Mouse (Mus musculus) hindbrain, embryonic 13.5 days (tissue): ENCODE results near the gene Fbxl20. TPM values are rescaled to one million over a fixed set of nuclear protein-coding genes. Genes with fewer than 3 reads are reported as not detected.

Experiments
- ATAC-seq: fragments of 200-750 bp; cut with Nextera tagmentation; 2 replicates; pipeline ENCODE4 v1.8.0; 2017; ENCODE audit warnings: moderate TSS enrichment; ENCODE audit not compliant: low FRiP score
- H3K27ac ChIP-seq: fragments of 300-500 bp; sonication (generic); 2 replicates; pipeline ENCODE4 v1.5.1; 2015; ENCODE audit warnings: inconsistent platforms, mild to moderate bottlenecking, moderate library complexity
- H3K27me3 ChIP-seq: fragments of 300-500 bp; sonication (generic); 2 replicates; pipeline ENCODE4 v1.6.1; 2015; ENCODE audit warnings: mild to moderate bottlenecking, inconsistent platforms
- H3K36me3 ChIP-seq: fragments of 300-500 bp; sonication (generic); 2 replicates; pipeline ENCODE4 v1.6.1; 2015; ENCODE audit warnings: mild to moderate bottlenecking, inconsistent platforms
- H3K4me1 ChIP-seq: fragments of 300-500 bp; sonication (generic); replicated peaks from 2 replicates; pipeline ENCODE4 v1.6.1; 2015; ENCODE audit warnings: inconsistent platforms
- H3K4me2 ChIP-seq: fragments of 300-500 bp; sonication (generic); 2 replicates; pipeline ENCODE4 v1.6.1; 2015; ENCODE audit warnings: inconsistent platforms, mild to moderate bottlenecking, moderate library complexity
- H3K4me3 ChIP-seq: fragments of 300-500 bp; sonication (generic); 2 replicates; pipeline ENCODE4 v1.5.1; 2015; ENCODE audit warnings: mild to moderate bottlenecking, inconsistent platforms
- H3K9ac ChIP-seq: fragments of 300-500 bp; sonication (generic); 2 replicates; pipeline ENCODE4 v1.6.1; 2015; ENCODE audit warnings: mild to moderate bottlenecking, inconsistent platforms
- H3K9me3 ChIP-seq: fragments of 300-500 bp; sonication (generic); 2 replicates; pipeline ENCODE4 v1.6.1; 2016; ENCODE audit warnings: inconsistent platforms
- WGBS: fragments of 180-500 bp; shearing (Covaris S2); methylation state at CpG from one replicate; pipeline ENCODE4 v1.1.7; 2015; 5-methylcytosine and 5-hydroxymethylcytosine counted together
- polyA plus RNA-seq: library from polyadenylated mRNA; unstranded; fragments of >200 nt; fragmentation: Nextera tagmentation; extraction: Ambion mirVana; gene quantifications from 2 replicates; pipeline ENCODE4 v1.2.1, GENCODE M21; 2015

Fbxl20 gene
- polyA plus RNA-seq, 1 experiment from 2014 or later, result 26.2 TPM

DNA sequence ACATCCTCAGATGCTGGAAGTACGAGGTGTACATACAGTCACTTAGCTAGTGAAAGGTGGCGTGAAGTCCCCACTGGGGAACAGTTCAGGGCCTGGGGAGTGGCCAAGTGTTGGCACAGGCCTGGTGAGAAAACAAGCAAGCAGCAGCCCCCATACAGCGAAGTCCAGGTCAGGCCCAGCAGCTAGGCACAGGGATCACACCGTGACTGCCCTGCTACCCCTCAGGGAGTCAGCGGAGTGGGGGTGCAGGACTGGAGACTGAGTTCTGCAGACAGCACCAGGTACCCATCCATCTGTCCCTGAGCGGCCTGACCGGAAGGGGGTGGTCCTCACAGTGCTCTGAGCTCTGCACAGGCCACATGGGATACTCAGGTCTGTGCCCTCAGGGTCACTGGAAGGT lies 67.5 kb downstream of the Fbxl20 start:
- no peaks in the 10 kb centered on the region for H3K9me3 ChIP-seq
- H3K4me1 ChIP-seq, result no peaks in the 10 kb centered on the region
- H3K4me3 ChIP-seq, result no peak overlapping the region
- no peak for ATAC-seq
- WGBS, result 90% methylated on average over 7 of the region's 7 CpGs
- H3K36me3 ChIP-seq, result peaks cover 49% of the 10 kb centered on the region
- no peak overlapping the region for H3K4me2 ChIP-seq
- H3K27me3 ChIP-seq, result no peaks in the 10 kb centered on the region
- H3K9ac ChIP-seq, result no peak overlapping the region
- no peak overlapping the region for H3K27ac ChIP-seq

DNA sequence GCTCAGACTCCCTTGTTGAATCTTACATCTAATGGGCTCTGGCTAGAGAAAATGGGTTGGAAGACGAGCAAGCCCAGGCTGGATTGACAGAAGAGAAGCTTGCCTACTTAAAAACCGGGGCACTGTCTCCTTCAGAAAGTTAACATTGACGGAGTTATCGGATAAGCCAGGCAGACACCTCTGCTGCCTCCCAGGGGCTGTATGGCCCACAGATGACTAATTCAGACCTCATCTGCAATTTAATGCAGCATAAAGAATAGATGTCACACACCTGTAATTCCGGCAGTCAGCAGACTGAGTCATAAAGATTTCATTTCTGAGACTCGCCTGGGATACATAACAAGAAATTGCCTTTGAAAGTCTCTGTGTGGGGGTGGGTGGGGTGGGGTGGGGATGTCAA lies 69.8 kb downstream of the Fbxl20 start:
- no peaks in the 10 kb centered on the region for H3K9me3 ChIP-seq
- no peak overlapping the region for H3K27ac ChIP-seq
- WGBS, result 80% methylated on average over 6 of the region's 6 CpGs
- H3K4me2 ChIP-seq, result no peak overlapping the region
- no peak overlapping the region for H3K9ac ChIP-seq
- H3K27me3 ChIP-seq, result 0 out of 2 replicates have a peak, but pooled peaks cover 3% of the 10 kb centered on the region
- H3K36me3 ChIP-seq, result peaks cover 31% of the 10 kb centered on the region
- H3K4me3 ChIP-seq, result no peak overlapping the region
- no peak for ATAC-seq
- H3K4me1 ChIP-seq, result 0 out of 2 replicates have a peak, but pooled peaks cover 2% of the 10 kb centered on the region

DNA sequence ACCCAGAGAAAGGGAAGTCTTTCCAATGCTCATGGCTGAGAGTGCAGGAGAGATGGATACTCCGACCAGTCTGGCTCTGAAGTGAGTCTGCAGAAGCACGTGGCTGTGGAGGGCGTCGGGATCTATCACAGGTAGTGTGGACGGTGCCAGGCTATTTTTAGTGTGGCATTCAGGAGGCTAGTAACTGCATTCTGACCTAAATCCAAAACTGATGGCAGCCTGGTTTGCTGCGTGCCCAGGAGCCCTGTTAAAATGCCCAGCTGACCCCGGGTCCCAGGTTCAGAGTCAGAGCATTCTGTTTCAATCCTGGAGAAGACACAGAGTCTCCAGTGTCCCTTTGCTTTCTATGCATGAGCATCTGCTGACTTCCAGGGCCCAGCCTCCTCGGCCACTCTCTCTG lies 73.1 kb downstream of the Fbxl20 start:
- Histone ChIP-seq H3K9ac (no peak overlapping the region; the same call in 1 of the 2 replicates), H3K9me3 (no peaks in the 10 kb centered on the region), H3K4me2 (no peak overlapping the region), H3K4me1 (peaks cover 8% of the 10 kb centered on the region), H3K36me3 (peaks cover 9% of the 10 kb centered on the region), H3K27ac (no peak overlapping the region), H3K4me3 (no peak overlapping the region), H3K27me3 (peaks cover 7% of the 10 kb centered on the region; the same call in 1 of the 2 replicates)
- no peak for ATAC-seq
- 89% methylated on average over 8 of the region's 8 CpGs for WGBS

DNA sequence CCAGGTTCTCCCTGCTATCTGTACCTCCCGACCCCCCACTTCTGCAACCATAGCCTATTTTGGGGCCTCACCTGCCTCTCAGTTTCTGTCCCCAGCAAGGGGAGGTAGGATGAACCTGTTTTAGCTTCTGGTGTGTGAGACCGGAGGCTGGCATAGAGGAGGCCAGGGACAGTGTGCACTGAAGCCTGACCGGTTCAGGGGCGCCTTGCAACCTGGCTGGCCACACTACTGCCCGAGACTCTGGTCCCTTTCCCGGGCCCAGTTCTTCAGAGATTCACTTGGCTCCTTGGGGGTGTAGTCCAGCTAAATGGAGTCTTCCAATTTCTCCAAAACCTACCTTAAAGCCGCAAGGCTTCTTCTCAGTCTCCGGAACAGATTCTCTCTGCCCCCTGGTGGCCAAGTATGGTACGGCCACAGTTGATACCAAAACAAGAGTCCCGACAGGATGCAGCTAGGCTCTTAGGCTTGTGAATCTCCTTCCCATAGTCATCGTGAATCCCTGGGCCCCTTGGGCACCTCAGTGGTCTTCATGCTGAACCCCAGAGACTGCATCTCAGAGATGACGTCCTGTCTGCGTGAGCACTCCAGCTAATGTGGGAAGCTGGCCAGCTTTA lies 74.9 kb downstream of the Fbxl20 start:
- Histone ChIP-seq H3K36me3 (no peaks in the 10 kb centered on the region), H3K9me3 (no peaks in the 10 kb centered on the region), H3K4me1 (peaks cover 8% of the 10 kb centered on the region), H3K4me3 (no peak overlapping the region), H3K9ac (no peak overlapping the region), H3K4me2 (no peak overlapping the region), H3K27ac (no peak overlapping the region), H3K27me3 (peaks cover 7% of the 10 kb centered on the region; the same call in 1 of the 2 replicates)
- peak; percentile 59; the same call in 1 of the 2 replicates for ATAC-seq
- 17% methylated on average over 13 of the region's 13 CpGs for WGBS

DNA sequence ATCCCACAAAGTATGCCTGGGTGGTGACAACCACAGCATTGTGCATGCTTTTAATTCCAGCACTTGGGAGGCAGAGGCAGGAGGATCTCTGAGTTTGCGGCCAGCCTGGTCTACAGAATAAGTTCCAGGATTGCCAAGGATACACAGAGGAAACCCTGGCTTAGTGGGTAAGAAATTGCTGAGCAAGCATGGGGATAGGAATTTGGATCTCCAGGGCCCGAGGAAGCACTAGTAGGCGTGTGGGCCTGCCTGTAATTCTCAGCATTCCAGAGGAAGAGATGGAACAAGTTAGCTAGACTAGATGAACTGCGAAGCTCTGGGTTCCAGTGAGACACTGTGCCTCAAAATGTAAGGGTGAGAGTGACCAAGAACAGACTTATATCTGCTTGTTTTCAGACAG lies 76.8 kb downstream of the Fbxl20 start:
- Histone ChIP-seq H3K4me2 (no peak overlapping the region), H3K9ac (no peak overlapping the region), H3K27ac (no peak overlapping the region), H3K4me1 (peaks cover 8% of the 10 kb centered on the region), H3K4me3 (no peak overlapping the region), H3K27me3 (peaks cover 7% of the 10 kb centered on the region; the same call in 1 of the 2 replicates), H3K9me3 (no peaks in the 10 kb centered on the region), H3K36me3 (no peaks in the 10 kb centered on the region)
- ATAC-seq, result no peak
- 91% methylated on average over 4 of the region's 4 CpGs for WGBS

DNA sequence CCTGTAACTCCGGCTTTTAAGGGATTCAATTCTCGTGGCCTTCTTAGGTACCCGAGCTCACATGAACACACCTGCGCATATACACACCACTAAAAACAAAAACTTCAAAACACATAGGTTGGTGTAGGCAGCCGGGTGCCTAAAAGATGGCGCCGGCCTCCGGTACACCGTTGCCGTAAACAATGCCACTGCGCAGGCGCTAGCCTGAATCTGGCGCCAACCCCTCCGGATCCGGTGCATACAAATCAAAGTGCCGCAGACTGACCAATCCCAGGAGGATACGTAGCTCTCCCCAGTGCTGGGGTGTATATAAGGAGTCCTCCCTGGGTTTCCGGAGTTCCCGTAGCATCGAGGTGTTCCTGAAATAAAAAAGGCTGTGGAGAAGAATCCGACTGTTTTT lies 82.9 kb downstream of the Fbxl20 start:
- H3K27ac ChIP-seq, result no peak overlapping the region
- no peak overlapping the region for H3K4me3 ChIP-seq
- no peaks in the 10 kb centered on the region for H3K27me3 ChIP-seq
- H3K4me1 ChIP-seq, result no peaks in the 10 kb centered on the region
- H3K36me3 ChIP-seq, result no peaks in the 10 kb centered on the region
- no peak overlapping the region for H3K4me2 ChIP-seq
- ATAC-seq, result no peak
- H3K9ac ChIP-seq, result no peak overlapping the region
- WGBS, result 94% methylated on average over 21 of the region's 21 CpGs
- H3K9me3 ChIP-seq, result 0 out of 2 replicates have a peak, but pooled peaks cover 7% of the 10 kb centered on the region

DNA sequence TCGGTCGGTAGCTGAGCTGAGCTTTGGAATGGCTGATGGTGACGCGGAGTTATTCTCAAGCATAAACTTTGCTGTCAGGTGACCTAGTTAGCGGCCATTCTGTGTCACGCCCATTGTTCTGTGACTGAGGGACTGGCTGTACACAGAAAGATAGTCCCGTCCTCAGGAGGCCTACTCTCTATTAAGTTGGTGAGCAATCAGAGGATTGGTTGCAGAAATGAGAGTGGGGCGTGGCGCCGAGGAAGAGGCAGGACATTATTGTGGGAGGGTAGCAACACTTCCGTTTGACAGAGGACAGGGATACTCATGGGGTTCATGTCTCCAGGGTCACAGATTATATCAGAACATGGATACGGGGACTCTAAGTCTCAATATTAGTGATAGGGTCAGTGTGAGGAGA lies 84.0 kb downstream of the Fbxl20 start:
- Histone ChIP-seq H3K27ac (no peak overlapping the region), H3K9ac (no peak overlapping the region), H3K27me3 (no peaks in the 10 kb centered on the region), H3K4me3 (no peak overlapping the region), H3K4me1 (no peaks in the 10 kb centered on the region), H3K36me3 (no peaks in the 10 kb centered on the region), H3K9me3 (0 out of 2 replicates have a peak, but pooled peaks cover 7% of the 10 kb centered on the region), H3K4me2 (no peak overlapping the region)
- WGBS, result 94% methylated on average over 12 of the region's 12 CpGs
- no peak for ATAC-seq

DNA sequence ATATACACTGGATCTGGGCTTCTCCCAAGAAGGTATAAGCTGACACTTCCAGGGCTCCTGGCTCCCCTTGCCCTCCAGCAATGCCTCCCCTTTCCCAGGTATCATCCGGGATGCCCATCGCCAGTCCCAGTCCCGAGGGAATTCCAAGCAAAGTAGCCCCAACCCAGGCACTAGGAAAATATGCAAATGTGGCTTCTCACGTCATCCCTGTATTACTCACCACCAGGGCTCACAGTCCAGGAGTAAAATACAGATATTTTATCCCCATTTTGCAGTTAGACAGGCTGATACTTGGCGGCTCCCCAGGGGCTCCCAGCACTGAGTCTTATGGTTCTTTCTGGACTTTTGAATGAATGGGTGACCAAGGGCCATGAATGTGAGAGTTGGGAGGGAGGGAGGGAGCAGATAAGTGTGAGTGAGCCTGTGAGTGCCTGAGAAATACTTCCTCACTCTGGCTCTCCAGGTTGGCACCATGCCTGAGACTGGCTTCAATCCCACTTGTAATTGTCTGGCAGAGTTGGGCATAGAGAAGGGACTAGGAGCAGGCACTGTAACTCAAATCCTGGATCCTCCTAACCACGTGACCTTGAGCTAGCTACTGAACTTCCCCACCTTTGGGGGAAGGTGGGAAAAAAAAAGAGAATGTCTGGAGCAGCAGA lies 88.2 kb downstream of the Fbxl20 start:
- no peak overlapping the region for H3K4me3 ChIP-seq
- H3K9ac ChIP-seq, result no peak overlapping the region
- no peak for ATAC-seq
- H3K27ac ChIP-seq, result no peak overlapping the region
- H3K9me3 ChIP-seq, result 0 out of 2 replicates have a peak, but pooled peaks cover under 1% of the 10 kb centered on the region
- 0 out of 2 replicates have a peak, but pooled peaks cover 5% of the 10 kb centered on the region for H3K27me3 ChIP-seq
- WGBS, result 53% methylated on average over 6 of the region's 6 CpGs
- no peaks in the 10 kb centered on the region for H3K36me3 ChIP-seq
- H3K4me2 ChIP-seq, result no peak overlapping the region
- peaks cover 21% of the 10 kb centered on the region for H3K4me1 ChIP-seq

DNA sequence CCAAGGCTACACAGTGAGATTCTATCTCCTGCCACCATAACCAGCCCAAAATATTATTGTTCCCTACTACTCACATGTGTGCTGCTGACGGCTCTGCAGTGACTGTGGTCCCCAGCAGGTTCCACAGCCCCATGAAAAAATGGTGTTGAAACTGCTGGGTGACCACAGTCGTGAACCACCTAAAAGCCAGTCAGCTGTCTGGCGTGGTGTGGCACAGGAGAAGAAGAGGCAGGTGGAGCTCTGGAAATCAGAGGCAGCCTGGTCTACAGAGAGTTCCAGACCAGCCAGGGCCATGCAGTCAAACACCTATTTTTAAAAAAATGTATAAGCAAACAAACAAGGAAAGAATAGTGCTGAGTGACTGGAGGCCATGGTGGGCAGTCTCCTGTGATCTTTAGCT lies 88.8 kb downstream of the Fbxl20 start:
- peaks cover 21% of the 10 kb centered on the region for H3K4me1 ChIP-seq
- H3K27me3 ChIP-seq, result 0 out of 2 replicates have a peak, but pooled peaks cover 5% of the 10 kb centered on the region
- WGBS, result 78% methylated on average over 3 of the region's 3 CpGs
- H3K4me3 ChIP-seq, result no peak overlapping the region
- no peaks in the 10 kb centered on the region for H3K9me3 ChIP-seq
- no peaks in the 10 kb centered on the region for H3K36me3 ChIP-seq
- ATAC-seq, result no peak
- no peak overlapping the region for H3K9ac ChIP-seq
- no peak overlapping the region for H3K4me2 ChIP-seq
- no peak overlapping the region for H3K27ac ChIP-seq

DNA sequence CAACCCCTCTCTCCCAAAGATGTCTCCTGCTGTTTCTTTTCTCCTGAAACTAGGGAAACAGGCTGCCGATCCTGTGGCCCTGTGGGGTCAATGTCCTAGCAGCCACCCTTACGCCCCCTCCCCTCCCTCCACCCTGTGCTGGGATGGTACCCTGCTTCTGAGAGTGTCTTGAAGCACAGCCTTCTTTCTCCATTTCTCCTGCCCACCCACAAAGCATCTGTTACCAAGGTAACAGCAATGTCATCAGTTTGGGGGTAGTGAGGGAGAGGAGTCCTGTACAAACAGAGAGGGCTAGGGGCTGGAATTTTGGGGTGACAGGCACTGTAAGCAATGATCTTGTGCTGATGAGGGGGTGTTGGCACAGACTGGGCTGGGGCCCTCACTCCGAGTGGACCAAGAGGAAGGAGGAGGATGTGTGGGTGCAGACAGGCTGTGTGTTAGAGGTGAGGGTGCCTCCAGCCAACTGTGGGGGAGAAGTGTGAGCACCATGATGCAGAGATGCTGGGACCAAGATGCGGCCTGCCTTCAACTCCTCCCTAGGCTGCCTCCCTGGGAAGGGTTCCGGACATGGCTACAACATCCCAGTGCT lies 90.0 kb downstream of the Fbxl20 start:
- H3K9me3 ChIP-seq, result no peaks in the 10 kb centered on the region
- peaks cover 10% of the 10 kb centered on the region for H3K27me3 ChIP-seq
- ATAC-seq, result 0 out of 2 replicates have a peak, but pooled peaks have one; percentile 13
- H3K4me1 ChIP-seq, result peaks cover 21% of the 10 kb centered on the region
- H3K36me3 ChIP-seq, result no peaks in the 10 kb centered on the region
- H3K4me2 ChIP-seq, result no peak overlapping the region
- no peak overlapping the region for H3K27ac ChIP-seq
- peak overlapping the region; percentile 46; the same call in 1 of the 2 replicates for H3K9ac ChIP-seq
- H3K4me3 ChIP-seq, result no peak overlapping the region
- WGBS, result 65% methylated on average over 5 of the region's 5 CpGs

DNA sequence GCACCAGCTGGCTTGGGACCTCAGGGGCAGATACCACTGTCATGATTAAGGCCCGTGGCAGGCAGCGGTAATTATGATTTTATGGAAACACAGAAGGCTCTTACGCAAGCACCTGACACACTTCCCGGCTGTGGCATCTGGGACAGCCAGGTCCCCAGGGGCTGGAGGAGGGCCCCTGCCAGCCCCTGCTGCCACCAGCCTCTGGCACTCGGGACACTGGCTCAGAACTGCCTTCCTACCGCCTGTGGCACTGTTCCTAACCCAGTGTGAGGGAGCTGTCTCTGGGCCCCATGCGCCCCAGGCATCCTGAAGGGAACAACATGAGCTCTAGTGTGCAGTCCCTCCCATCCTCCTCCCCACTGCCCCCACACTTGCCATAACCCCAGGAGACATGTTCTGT lies 90.5 kb downstream of the Fbxl20 start:
- no peaks in the 10 kb centered on the region for H3K9me3 ChIP-seq
- H3K27me3 ChIP-seq, result peaks cover 14% of the 10 kb centered on the region
- peak overlapping the region; percentile 46; the same call in 1 of the 2 replicates for H3K9ac ChIP-seq
- peak overlapping the region; percentile 18; the same call in 1 of the 2 replicates for H3K27ac ChIP-seq
- no peak overlapping the region for H3K4me3 ChIP-seq
- ATAC-seq, result 0 out of 2 replicates have a peak, but pooled peaks have one; percentile 42
- peaks cover 21% of the 10 kb centered on the region for H3K4me1 ChIP-seq
- WGBS, result 26% methylated on average over 7 of the region's 7 CpGs
- H3K4me2 ChIP-seq, result no peak overlapping the region
- no peaks in the 10 kb centered on the region for H3K36me3 ChIP-seq

DNA sequence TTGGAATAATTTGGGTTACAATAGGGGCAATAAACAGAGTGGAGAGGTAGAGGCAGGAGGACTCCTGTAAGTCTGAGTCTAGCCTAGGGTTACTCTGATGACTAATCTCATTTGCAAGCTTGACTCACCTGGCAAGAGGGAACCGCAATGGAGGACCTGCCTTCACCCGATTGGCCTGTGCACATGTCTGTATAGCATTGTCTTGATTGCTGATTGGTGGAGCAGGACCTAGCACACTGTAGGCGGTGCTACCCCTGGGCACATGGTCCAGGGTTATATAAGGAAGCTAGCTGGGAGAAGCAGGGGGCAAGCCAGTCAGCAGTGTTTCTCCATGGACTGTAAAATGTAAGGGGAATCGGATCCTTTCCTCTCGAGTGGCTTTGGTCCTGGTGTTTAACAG lies 92.2 kb downstream of the Fbxl20 start:
- Histone ChIP-seq H3K4me1 (peaks cover 28% of the 10 kb centered on the region), H3K27me3 (peaks cover 22% of the 10 kb centered on the region), H3K4me2 (no peak overlapping the region), H3K4me3 (no peak overlapping the region), H3K9ac (no peak overlapping the region), H3K36me3 (no peaks in the 10 kb centered on the region), H3K27ac (no peak overlapping the region), H3K9me3 (no peaks in the 10 kb centered on the region)
- WGBS, result 84% methylated on average over 5 of the region's 5 CpGs
- ATAC-seq, result no peak
